Mouse (Mus musculus): Measurements from ENCODE around the gene B230217C12Rik.
"Not testable (repeated sequence)": the region's sequence is repeated elsewhere in the genome, so short reads cannot be mapped to it uniquely, and the experiment has no call there.

Gene B230217C12Rik

GRCm38 (mm10) chr11:97825971-97826370, 14.6 kb upstream of the B230217C12Rik start:
- DNase-seq (ENCODE audit: low read depth, low spot score): no peak

GRCm38 (mm10) chr11:97826414-97826813, 14.2 kb upstream of the B230217C12Rik start:
- DNase-seq (ENCODE audit: low read depth, low spot score): no peak

DNA sequence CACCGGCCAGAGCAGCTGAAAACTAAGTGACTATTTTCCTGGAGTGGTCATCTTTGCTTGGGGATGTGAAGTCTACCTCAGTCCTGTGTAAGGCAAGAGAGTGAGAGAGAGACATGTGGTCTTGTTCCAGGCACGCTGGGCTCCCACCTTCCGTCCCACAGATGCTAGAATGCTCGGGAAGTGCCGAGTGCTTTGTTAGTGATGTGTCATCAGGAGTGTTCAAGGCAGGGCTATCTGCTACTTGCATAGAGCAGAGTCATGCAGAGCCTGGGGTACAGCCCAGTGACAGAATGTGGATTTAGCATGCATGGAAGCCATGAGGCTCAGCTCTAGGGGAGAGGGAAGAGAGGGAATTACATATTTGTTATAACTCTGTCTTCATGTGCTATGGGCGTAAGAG, 12.9 kb upstream of the B230217C12Rik start:
- DNase-seq (ENCODE audit: low read depth, low spot score): no peak

- DNase-seq (ENCODE audit: low read depth, low spot score): no peak
Observed at GRCm38 (mm10) chr11:97829365-97829764, 11.2 kb upstream of the B230217C12Rik start.

DNA sequence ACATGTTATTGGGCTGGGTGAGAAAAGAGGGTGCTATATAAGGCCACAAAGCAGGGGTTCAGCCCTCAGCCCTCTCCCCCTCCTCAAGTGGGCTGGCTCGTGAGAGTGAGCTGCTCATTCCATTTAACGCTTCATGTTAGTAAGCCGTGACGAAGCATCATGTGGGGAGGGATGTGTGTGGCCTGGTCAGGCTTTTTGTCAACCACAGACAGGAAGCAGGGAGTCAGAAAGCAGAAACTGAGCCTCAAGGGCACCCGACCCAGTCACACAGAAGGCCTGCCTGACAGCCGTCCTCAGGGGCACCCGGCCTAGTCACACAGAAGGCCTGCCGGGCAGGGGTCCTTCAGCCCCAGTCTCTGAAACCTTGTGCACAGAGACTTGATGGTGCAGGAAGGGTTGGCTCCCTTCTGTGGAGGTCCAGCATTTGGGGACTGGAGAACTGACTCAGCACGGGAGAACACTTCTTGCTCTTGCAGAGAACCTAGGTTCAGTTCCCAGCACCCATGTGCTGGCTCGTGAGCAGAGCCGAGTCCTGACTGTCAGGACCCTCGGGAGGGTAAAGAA, 10.6 kb upstream of the B230217C12Rik start:
- DNase-seq (ENCODE audit: low read depth, low spot score): no peak

GRCm38 (mm10) chr11:97830501-97830900, 10.1 kb upstream of the B230217C12Rik start:
- DNase-seq (ENCODE audit: low read depth, low spot score): no peak

- DNase-seq (ENCODE audit: low read depth, low spot score): no peak
Observed at GRCm38 (mm10) chr11:97832001-97832400, 8.6 kb upstream of the B230217C12Rik start.

- no peak for DNase-seq (ENCODE audit: low read depth, low spot score)
Observed at GRCm38 (mm10) chr11:97833352-97833751, 7.2 kb upstream of the B230217C12Rik start.

- DNase-seq (ENCODE audit: low read depth, low spot score): no peak
Observed at GRCm38 (mm10) chr11:97836541-97836940, 4.0 kb upstream of the B230217C12Rik start.

GRCm38 (mm10) chr11:97837051-97837450, 3.5 kb upstream of the B230217C12Rik start:
- DNase-seq (ENCODE audit: low read depth, low spot score): not testable (repeated sequence)

GRCm38 (mm10) chr11:97837641-97838149, 2.9 kb upstream of the B230217C12Rik start:
- no peak for DNase-seq (ENCODE audit: low read depth, low spot score)

DNA sequence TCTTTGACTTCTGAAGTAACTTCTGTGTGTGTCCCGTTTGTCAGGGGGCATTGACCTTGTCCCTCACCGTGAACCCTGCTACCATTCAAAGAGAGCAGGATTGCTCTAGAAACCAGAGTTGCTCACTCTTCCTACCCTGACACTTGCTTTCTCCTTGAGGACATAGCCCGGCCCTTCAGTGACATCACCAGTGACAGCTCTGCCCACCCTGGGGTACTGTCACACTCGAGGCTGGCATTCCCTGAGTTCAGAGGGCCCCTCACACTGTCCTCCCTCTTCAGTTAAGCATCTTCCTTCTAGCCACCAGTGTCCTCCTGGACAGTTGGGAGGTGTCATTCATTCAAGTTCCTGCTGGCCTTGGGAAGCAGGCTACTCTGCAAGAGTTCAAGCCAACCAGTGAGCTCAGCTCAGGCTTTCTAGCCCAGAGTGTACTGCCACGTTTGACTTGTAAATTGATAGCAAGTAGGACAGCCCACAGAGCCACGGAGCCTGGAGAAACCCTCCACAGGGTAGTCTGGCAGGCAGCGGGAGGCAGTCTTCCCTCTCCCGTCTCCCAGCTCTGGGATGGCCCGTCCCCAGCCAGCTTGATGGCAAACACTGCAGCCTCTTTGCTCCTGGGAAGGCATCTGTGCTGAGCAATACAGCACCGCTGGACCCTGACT, 1.7 kb upstream of the B230217C12Rik start:
- no peak for DNase-seq (ENCODE audit: low read depth, low spot score)

DNA sequence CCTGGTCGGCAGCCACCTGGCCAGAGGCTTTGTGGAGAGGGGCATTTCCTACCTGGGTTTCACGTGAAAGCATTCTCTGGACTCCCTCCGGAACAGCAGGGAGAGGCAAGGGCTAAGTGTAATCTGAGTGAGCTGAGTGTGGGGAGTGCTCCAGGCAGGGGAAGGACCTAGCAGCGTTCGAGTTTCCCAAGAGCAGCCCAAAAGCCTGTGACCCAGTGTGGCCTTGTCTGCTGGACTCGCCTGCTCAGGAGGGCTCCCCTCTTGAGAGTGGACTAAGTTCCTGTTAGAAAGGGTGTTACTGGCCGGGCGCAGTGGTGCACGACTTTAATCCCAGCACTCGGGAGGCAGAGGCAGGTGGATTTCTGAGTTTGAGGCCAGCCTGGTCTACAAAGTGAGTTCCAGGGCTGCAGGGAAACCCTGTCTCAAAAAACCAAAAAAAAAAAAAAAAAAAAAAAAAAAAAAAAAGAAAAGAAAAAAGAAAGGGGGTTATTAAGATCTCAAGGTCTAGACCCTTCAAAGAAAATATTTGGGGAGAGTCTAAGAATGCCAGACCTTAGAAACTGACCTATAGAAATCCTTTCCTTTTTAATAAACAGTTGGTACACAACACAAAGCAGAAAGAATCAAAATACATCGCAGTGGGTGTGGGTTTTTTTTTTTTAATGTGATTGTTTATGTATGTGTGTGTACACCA, 992 bp upstream of the B230217C12Rik start:
- DNase-seq (ENCODE audit: low read depth, low spot score): no peak

DNA sequence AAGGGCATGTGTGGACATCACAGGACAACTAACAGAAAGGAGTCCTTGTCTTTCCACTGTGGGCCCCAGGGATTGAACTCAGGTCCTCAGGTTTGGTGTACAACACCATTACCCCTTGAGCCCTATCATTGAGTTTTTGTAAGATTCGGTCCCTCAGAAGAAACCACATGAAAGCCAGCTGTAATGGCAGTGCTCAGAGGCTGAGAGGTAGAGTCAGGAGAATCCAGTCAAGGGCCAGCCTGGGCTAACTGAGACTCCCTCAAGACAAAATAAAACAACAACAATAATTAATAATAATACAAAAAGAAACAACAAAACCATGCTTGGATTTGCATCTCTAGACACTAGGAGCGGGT, 467 bp upstream of the B230217C12Rik start:
- DNase-seq (ENCODE audit: low read depth, low spot score): no peak

- DNase-seq (ENCODE audit: low read depth, low spot score): peak; percentile 90
Observed at GRCm38 (mm10) chr11:97840991-97841661, 546 bp downstream of the B230217C12Rik start.

DNA sequence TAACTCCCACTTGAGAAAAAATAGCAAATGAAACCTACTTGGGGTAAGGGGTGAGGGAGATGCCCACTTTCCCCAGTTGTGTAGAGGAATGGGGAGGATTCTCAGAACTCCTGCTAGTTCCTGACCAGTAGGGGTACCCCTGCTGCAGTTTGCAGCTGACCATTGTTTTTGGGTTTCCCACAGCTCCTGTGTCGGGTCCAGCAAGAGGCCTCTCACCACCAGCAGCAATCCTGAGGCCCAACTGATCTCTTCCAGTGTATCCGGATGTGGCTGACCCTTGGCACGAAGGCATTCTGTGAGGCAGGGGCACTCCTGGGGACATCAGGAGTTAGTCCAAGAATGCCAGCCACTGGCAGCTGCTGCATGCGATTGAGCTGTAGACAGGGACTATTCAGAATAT, 1.4 kb downstream of the B230217C12Rik start:
- DNase-seq (ENCODE audit: low read depth, low spot score): no peak

DNA sequence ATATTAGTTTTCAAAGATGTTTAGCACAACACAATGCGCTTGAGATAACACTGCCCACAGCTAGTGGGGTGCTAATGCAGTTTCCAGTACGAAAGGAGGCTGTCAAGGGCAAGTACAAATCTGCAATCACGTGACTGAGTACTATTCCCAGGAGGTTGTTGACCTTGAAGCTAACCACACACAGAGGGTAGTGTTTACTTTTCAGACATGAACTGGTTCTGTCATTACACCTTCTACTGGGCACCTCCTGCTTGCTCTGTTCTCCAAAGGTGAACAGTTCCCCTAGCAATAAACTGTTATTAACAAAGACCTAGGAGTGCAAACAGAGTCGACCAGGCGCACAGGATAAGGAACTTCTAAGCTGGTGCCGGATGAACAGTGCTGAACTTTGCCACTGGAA, 9.8 kb downstream of the B230217C12Rik start:
- peak; percentile 14 for DNase-seq (ENCODE audit: low read depth, low spot score)

- DNase-seq (ENCODE audit: low read depth, low spot score): no peak
Observed at GRCm38 (mm10) chr11:97851601-97852000, 11.0 kb downstream of the B230217C12Rik start.

DNA sequence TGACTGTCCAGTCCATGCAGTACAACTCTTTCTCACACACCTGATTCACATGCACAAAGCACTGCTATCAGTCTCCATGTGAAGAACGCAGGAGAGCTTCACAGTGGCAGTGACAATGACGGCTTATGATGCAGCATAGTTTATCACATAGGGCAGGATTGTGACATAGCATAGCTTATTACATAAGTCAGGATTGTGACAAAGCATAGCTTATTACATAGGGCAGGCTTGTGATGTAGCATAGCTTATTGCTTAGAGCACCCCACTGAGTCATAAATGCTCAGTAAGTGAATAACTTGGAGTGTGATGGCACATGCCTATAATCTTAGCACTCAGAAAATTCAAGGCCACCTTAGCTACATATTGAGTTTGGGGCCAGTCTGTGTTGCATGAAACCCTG, 14.9 kb downstream of the B230217C12Rik start:
- no peak for DNase-seq (ENCODE audit: low read depth, low spot score)

DNA sequence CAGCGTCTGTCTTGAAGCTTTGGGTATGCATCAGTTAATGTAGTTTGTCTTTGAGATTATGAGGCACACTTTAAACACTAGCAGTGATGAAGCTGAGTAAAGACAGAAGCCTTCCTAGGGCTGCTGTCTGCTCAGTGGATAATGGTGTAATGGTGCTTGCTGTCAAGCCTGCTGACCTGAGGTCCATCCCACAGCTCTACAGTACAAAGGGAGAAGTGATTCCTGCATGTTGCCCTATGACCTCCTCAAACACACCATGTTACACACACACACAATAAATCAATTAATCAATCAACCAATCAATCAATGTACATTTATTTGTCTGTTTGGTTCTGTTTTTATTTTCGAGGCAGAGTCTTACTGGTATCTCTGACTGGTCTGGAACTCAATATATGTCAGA, 21.6 kb downstream of the B230217C12Rik start:
- no peak for DNase-seq (ENCODE audit: low read depth, low spot score)

- no peak for DNase-seq (ENCODE audit: low read depth, low spot score)
Observed at GRCm38 (mm10) chr11:97865421-97865820, 24.8 kb downstream of the B230217C12Rik start.
